Mouse (Mus musculus): Measurements from ENCODE around the gene Ankrd27. TPM values are rescaled to one million over a fixed set of nuclear protein-coding genes. Genes with fewer than 3 reads are reported as not detected.

Gene Ankrd27
- polyA plus RNA-seq, 2 experiments, result 47.6 to 50.8 TPM

GRCm38 (mm10) chr7:35579849-35580248 is 6.2 kb upstream of the Ankrd27 start:
- ATAC-seq (ENCODE audit: low FRiP score, low read depth) (no peak), DNase-seq (ENCODE audit: low spot score) (no peak)
- no peak overlapping the region for H3K9ac ChIP-seq (ENCODE audit: low read depth, low read length, severe bottlenecking)
- peaks cover 8% of the 10 kb centered on the region; the same call in 1 of the 2 replicates for H3K4me1 ChIP-seq (ENCODE audit: control insufficient read depth, insufficient read depth, low read length)
- no peak overlapping the region for H3K4me3 ChIP-seq (replicated peaks; ENCODE audit: low read length)
- peaks cover 32% of the 10 kb centered on the region for H3K27me3 ChIP-seq (ENCODE audit: control insufficient read depth, insufficient read depth, low read length)
- no peak overlapping the region for H3K27ac ChIP-seq (replicated peaks; ENCODE audit: low read depth, low read length)
- TF ChIP-seq POLR2A (IDR thresholded peaks at IDR 0.05; ENCODE audit: borderline replicate concordance, extremely low read depth, insufficient read depth, insufficient read length), result no peak
- no peaks in the 10 kb centered on the region for H3K36me3 ChIP-seq (ENCODE audit: control insufficient read depth, insufficient read depth, low read length)
- whole genome bisulfite sequencing, result 34% methylated on average over 4 of the region's 4 CpGs
- no peaks in the 10 kb centered on the region for H3K9me3 ChIP-seq (ENCODE audit: control insufficient read depth, low read length)
- no peak overlapping the region for H3K4me2 ChIP-seq (replicated peaks; ENCODE audit: low read depth, low read length, severe bottlenecking)

GRCm38 (mm10) chr7:35582719-35583118 is 3.3 kb upstream of the Ankrd27 start:
- ATAC-seq (ENCODE audit: low FRiP score, low read depth) (no peak), DNase-seq (ENCODE audit: low spot score) (no peak)
- 69% methylated on average over 5 of the region's 5 CpGs for WGBS

GRCm38 (mm10) chr7:35583476-35584025 is 2.5 kb upstream of the Ankrd27 start:
- DNase-seq (ENCODE audit: low spot score), result no peak
- Histone ChIP-seq H3K4me2 (replicated peaks; ENCODE audit: low read depth, low read length, severe bottlenecking) (peak overlapping the region; percentile 100; the same call in 1 of the 2 replicates), H3K9ac (ENCODE audit: low read depth, low read length, severe bottlenecking) (no peak overlapping the region), H3K9me3 (ENCODE audit: control insufficient read depth, low read length) (no peaks in the 10 kb centered on the region), H3K4me3 (replicated peaks; ENCODE audit: low read length) (peak overlapping the region; percentile 90; the same call in 1 of the 2 replicates), H3K4me1 (ENCODE audit: control insufficient read depth, insufficient read depth, low read length) (peaks cover 19% of the 10 kb centered on the region), H3K36me3 (ENCODE audit: control insufficient read depth, insufficient read depth, low read length) (no peaks in the 10 kb centered on the region), H3K27ac (replicated peaks; ENCODE audit: low read depth, low read length) (no peak overlapping the region), H3K27me3 (ENCODE audit: control insufficient read depth, insufficient read depth, low read length) (peaks cover 35% of the 10 kb centered on the region)
- no peak for TF ChIP-seq POLR2A (IDR thresholded peaks at IDR 0.05; ENCODE audit: borderline replicate concordance, extremely low read depth, insufficient read depth, insufficient read length)
- WGBS, result 18% methylated on average over 11 of the region's 11 CpGs
- ATAC-seq (ENCODE audit: low FRiP score, low read depth), result no peak

More at GRCm38 (mm10) chr7:35582719-35583118, 3.3 kb upstream of the Ankrd27 start:
- H3K9me3 ChIP-seq (ENCODE audit: control insufficient read depth, low read length), result no peaks in the 10 kb centered on the region
- peaks cover 35% of the 10 kb centered on the region for H3K27me3 ChIP-seq (ENCODE audit: control insufficient read depth, insufficient read depth, low read length)
- H3K4me1 ChIP-seq (ENCODE audit: control insufficient read depth, insufficient read depth, low read length), result peaks cover 14% of the 10 kb centered on the region
- H3K4me2 ChIP-seq (replicated peaks; ENCODE audit: low read depth, low read length, severe bottlenecking), result no peak overlapping the region
- TF ChIP-seq POLR2A (IDR thresholded peaks at IDR 0.05; ENCODE audit: borderline replicate concordance, extremely low read depth, insufficient read depth, insufficient read length), result no peak
- H3K9ac ChIP-seq (ENCODE audit: low read depth, low read length, severe bottlenecking), result no peak overlapping the region
- H3K27ac ChIP-seq (replicated peaks; ENCODE audit: low read depth, low read length), result no peak overlapping the region
- no peaks in the 10 kb centered on the region for H3K36me3 ChIP-seq (ENCODE audit: control insufficient read depth, insufficient read depth, low read length)
- no peak overlapping the region for H3K4me3 ChIP-seq (replicated peaks; ENCODE audit: low read length)

GRCm38 (mm10) chr7:35584068-35584785 is 1.8 kb upstream of the Ankrd27 start:
- H3K4me1 ChIP-seq (ENCODE audit: control insufficient read depth, insufficient read depth, low read length), result peaks cover 26% of the 10 kb centered on the region
- peak overlapping the region; percentile 85 for H3K9ac ChIP-seq (ENCODE audit: low read depth, low read length, severe bottlenecking)
- H3K27ac ChIP-seq (replicated peaks; ENCODE audit: low read depth, low read length), result no peak overlapping the region
- 4% methylated on average over 36 of the region's 36 CpGs for WGBS
- DNase-seq (ENCODE audit: low spot score) (no peak), ATAC-seq (ENCODE audit: low FRiP score, low read depth) (no peak)
- no peaks in the 10 kb centered on the region for H3K9me3 ChIP-seq (ENCODE audit: control insufficient read depth, low read length)
- peak overlapping the region; percentile 100 for H3K4me2 ChIP-seq (replicated peaks; ENCODE audit: low read depth, low read length, severe bottlenecking)
- TF ChIP-seq POLR2A (IDR thresholded peaks at IDR 0.05; ENCODE audit: borderline replicate concordance, extremely low read depth, insufficient read depth, insufficient read length), result no peak
- no peaks in the 10 kb centered on the region for H3K36me3 ChIP-seq (ENCODE audit: control insufficient read depth, insufficient read depth, low read length)
- peak overlapping the region; percentile 90 for H3K4me3 ChIP-seq (replicated peaks; ENCODE audit: low read length)
- H3K27me3 ChIP-seq (ENCODE audit: control insufficient read depth, insufficient read depth, low read length), result peaks cover 35% of the 10 kb centered on the region

- WGBS, result under 1% methylated on average over 49 of the region's 50 CpGs
- DNase-seq (ENCODE audit: low spot score) (no peak), ATAC-seq (ENCODE audit: low FRiP score, low read depth) (no peak)
- Histone ChIP-seq H3K27me3 (ENCODE audit: control insufficient read depth, insufficient read depth, low read length) (peaks cover 35% of the 10 kb centered on the region), H3K9me3 (ENCODE audit: control insufficient read depth, low read length) (no peaks in the 10 kb centered on the region), H3K36me3 (ENCODE audit: control insufficient read depth, insufficient read depth, low read length) (no peaks in the 10 kb centered on the region), H3K4me3 (replicated peaks; ENCODE audit: low read length) (peak overlapping the region; percentile 90), H3K27ac (replicated peaks; ENCODE audit: low read depth, low read length) (no peak overlapping the region), H3K4me2 (replicated peaks; ENCODE audit: low read depth, low read length, severe bottlenecking) (peak overlapping the region; percentile 100), H3K9ac (ENCODE audit: low read depth, low read length, severe bottlenecking) (peak overlapping the region; percentile 85), H3K4me1 (ENCODE audit: control insufficient read depth, insufficient read depth, low read length) (peaks cover 32% of the 10 kb centered on the region)
- no peak for TF ChIP-seq POLR2A (IDR thresholded peaks at IDR 0.05; ENCODE audit: borderline replicate concordance, extremely low read depth, insufficient read depth, insufficient read length)
Measured at GRCm38 (mm10) chr7:35584786-35585190, 1.3 kb upstream of the Ankrd27 start.

Data from limb, embryonic 14.5 days (tissue).